Mouse (Mus musculus): ENCODE results near the gene Sfxn5.

DNA sequence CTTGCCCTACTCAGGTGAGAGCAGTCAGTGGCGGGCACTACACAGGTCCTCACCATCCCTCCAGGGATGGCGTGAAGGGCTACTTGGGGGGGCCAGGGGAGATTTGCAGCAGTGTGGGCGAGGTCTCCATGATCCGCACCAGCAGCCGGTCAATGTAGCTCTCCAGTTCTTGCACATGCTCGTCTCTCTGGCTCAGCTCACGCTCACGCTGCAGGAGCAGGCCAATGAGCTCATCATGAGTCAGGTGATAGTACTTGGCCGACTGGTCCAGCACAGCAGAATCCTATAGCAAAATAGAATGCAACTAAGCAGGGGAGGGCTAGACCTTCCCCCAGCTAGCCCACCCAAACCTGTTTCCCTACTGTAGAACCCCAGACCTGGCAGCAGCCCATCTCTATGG, 3.7 kb upstream of the Sfxn5 start:
- TF ChIP-seq CTCF (IDR thresholded peaks at IDR 0.05; ENCODE audit: extremely low read depth, insufficient read depth, insufficient read length, insufficient replicate concordance) (no peak), POLR2A (IDR thresholded peaks at IDR 0.05; ENCODE audit: low read depth, low read length) (no peak)

All from spleen, adult 2 months (tissue).